Mouse (Mus musculus) cerebellum, adult 2 months (tissue): ENCODE measurements around the gene Nccrp1.

Experiments used
- CTCF ChIP-seq: fragments of 200-500 bp; IDR thresholded peaks from 2 replicates; pipeline ENCODE4 v1.5.1; 2011; ENCODE audit warnings: low read depth, mild to moderate bottlenecking, control low read depth, low read length, moderate library complexity, borderline replicate concordance; ENCODE audit not compliant: insufficient read depth
- POLR2A ChIP-seq: fragments of 200-500 bp; IDR thresholded peaks from 2 replicates; pipeline ENCODE4 v1.6.1; 2011; ENCODE audit warnings: low read length, control low read depth, borderline replicate concordance; ENCODE audit not compliant: insufficient read depth

GRCm38 (mm10) chr7:28581721-28582120, 34.7 kb upstream of the Nccrp1 start:
- TF ChIP-seq POLR2A (no peak), CTCF (no peak)
